Mouse (Mus musculus) MEL (cell line): Measurements from ENCODE around the gene Spred3. TPM values are rescaled to one million over a fixed set of nuclear protein-coding genes. Genes with fewer than 3 reads are reported as not detected.

Source experiments
- DNase-seq: peaks from one replicate; pipeline ENCODE4 v3.0.0; 2011; ENCODE audit warnings: low read depth, low spot score
- H3K27ac ChIP-seq: 2 replicates; pipeline ENCODE4 v1.5.1; 2012; ENCODE audit warnings: low read depth, mild to moderate bottlenecking, control low read depth, low read length, moderate library complexity; ENCODE audit not compliant: control insufficient read depth
- H3K27me3 ChIP-seq, 2 experiments: fragments of 150-350 bp in 1 of 2; sonication (generic) in 1 of 2; 2 replicates each; pipeline ENCODE4 v1.6.1; 2012; ENCODE audit warnings: low read length in 2 of 2, mild to moderate bottlenecking in 2 of 2, improper control_type of control experiment in 1 of 2, moderate library complexity in 1 of 2; ENCODE audit not compliant: insufficient read depth in 2 of 2, control insufficient read depth in 1 of 2
- H3K36me3 ChIP-seq, 2 experiments: 2 replicates each; pipeline ENCODE4 v1.6.1; 2012 to 2014; ENCODE audit warnings: low read length in 2 of 2, improper control_type of control experiment in 1 of 2, inconsistent platforms in 1 of 2, mild to moderate bottlenecking in 1 of 2; ENCODE audit not compliant: insufficient read depth in 2 of 2, control insufficient read depth in 1 of 2
- H3K4me1 ChIP-seq, 2 experiments: fragments of 150-350 bp in 1 of 2; sonication (generic) in 1 of 2; 2 replicates each; pipeline ENCODE4 v1.6.1; 2012; ENCODE audit warnings: low read length in 2 of 2, improper control_type of control experiment in 1 of 2, mild to moderate bottlenecking in 1 of 2; ENCODE audit not compliant: insufficient read depth in 2 of 2, control insufficient read depth in 1 of 2
- H3K4me3 ChIP-seq, 2 experiments: fragments of 150-350 bp in 1 of 2; sonication (generic) in 1 of 2; 2 replicates each; pipeline ENCODE4 v1.5.1; 2012; ENCODE audit warnings: low read depth in 2 of 2, low read length in 2 of 2, mild to moderate bottlenecking in 2 of 2, moderate library complexity in 2 of 2, control low read depth in 1 of 2, improper control_type of control experiment in 1 of 2; ENCODE audit not compliant: control insufficient read depth in 1 of 2, insufficient read depth in 1 of 2
- H3K79me2 ChIP-seq: 2 replicates; pipeline ENCODE4 v1.6.1; 2012; ENCODE audit warnings: mild to moderate bottlenecking, low read length, moderate library complexity; ENCODE audit not compliant: control insufficient read depth, poor library complexity, insufficient read depth
- H3K9ac ChIP-seq: 2 replicates; pipeline ENCODE4 v1.6.1; 2012; ENCODE audit warnings: low read depth, mild to moderate bottlenecking, control low read depth, low read length, moderate library complexity; ENCODE audit not compliant: control insufficient read depth, poor library complexity, severe bottlenecking
- H3K9me3 ChIP-seq: fragments of 150-350 bp; sonication (generic); replicated peaks from 2 replicates; pipeline ENCODE4 v1.6.1; 2012; ENCODE audit warnings: mild to moderate bottlenecking, low read length, improper control_type of control experiment, moderate library complexity; ENCODE audit not compliant: insufficient read depth
- CTCF ChIP-seq, 3 experiments: IDR thresholded peaks in 2 of 3; conservative IDR thresholded peaks in 1 of 3; 2 replicates each; pipeline ENCODE4 v1.5.1; 2011 to 2012; ENCODE audit warnings: low read length in 3 of 3, low read depth in 2 of 3, mild to moderate bottlenecking in 2 of 3, improper control_type of control experiment in 1 of 3, inconsistent platforms in 1 of 3, mixed read lengths in 1 of 3, moderate library complexity in 1 of 3; ENCODE audit not compliant: control insufficient read depth in 1 of 3, insufficient read depth in 1 of 3, poor library complexity in 1 of 3, severe bottlenecking in 1 of 3
- ELF1 ChIP-seq: IDR thresholded peaks from 2 replicates; pipeline ENCODE4 v1.6.1; 2014; ENCODE audit warnings: low read depth, mild to moderate bottlenecking, inconsistent platforms, low read length, improper control_type of control experiment, moderate library complexity
- EP300 ChIP-seq, 2 experiments: IDR thresholded peaks; 2 replicates each; pipeline ENCODE4 v1.6.1; 2011; ENCODE audit warnings: improper control_type of control experiment in 2 of 2, low read length in 2 of 2, low read depth in 1 of 2, mild to moderate bottlenecking in 1 of 2
- ETS1 ChIP-seq: IDR thresholded peaks from 2 replicates; pipeline ENCODE4 v1.6.1; 2012; ENCODE audit warnings: low read depth, mild to moderate bottlenecking, inconsistent platforms, low read length, improper control_type of control experiment, moderate library complexity
- HCFC1 ChIP-seq: IDR thresholded peaks from 2 replicates; pipeline ENCODE4 v1.6.1; 2012; ENCODE audit warnings: low read depth, mild to moderate bottlenecking, inconsistent platforms, low read length, improper control_type of control experiment, moderate library complexity
- MAFK ChIP-seq: IDR thresholded peaks from 2 replicates; pipeline ENCODE4 v1.6.1; 2011; ENCODE audit warnings: low read depth, mild to moderate bottlenecking, low read length, improper control_type of control experiment, borderline replicate concordance
- MAX ChIP-seq: IDR thresholded peaks from 2 replicates; pipeline ENCODE4 v1.6.1; 2011; ENCODE audit warnings: low read length, improper control_type of control experiment
- MAZ ChIP-seq: IDR thresholded peaks from 2 replicates; pipeline ENCODE4 v1.6.1; 2012; ENCODE audit warnings: low read depth, mild to moderate bottlenecking, inconsistent platforms, low read length, improper control_type of control experiment
- MEF2A ChIP-seq: IDR thresholded peaks from 2 replicates; pipeline ENCODE4 v1.6.1; 2014; ENCODE audit warnings: low read depth, mild to moderate bottlenecking, inconsistent platforms, low read length, improper control_type of control experiment; ENCODE audit not compliant: poor library complexity, insufficient replicate concordance, severe bottlenecking; ENCODE audit errors: extremely low read depth
- MXI1 ChIP-seq: IDR thresholded peaks from 2 replicates; pipeline ENCODE4 v1.6.1; 2011; ENCODE audit warnings: mild to moderate bottlenecking, low read depth, low read length, improper control_type of control experiment
- MYB ChIP-seq: IDR thresholded peaks from 2 replicates; pipeline ENCODE4 v1.6.1; 2011; ENCODE audit warnings: mild to moderate bottlenecking, low read depth, low read length, improper control_type of control experiment
- MYC ChIP-seq: IDR thresholded peaks from 2 replicates; pipeline ENCODE4 v1.6.1; 2011; ENCODE audit warnings: low read depth, mild to moderate bottlenecking, low read length, improper control_type of control experiment, moderate library complexity
- NELFE ChIP-seq: IDR thresholded peaks from 2 replicates; pipeline ENCODE4 v1.6.1; 2011; ENCODE audit warnings: low read depth, low read length, improper control_type of control experiment
- NRF1 ChIP-seq: IDR thresholded peaks from 2 replicates; pipeline ENCODE4 v1.6.1; 2014; ENCODE audit warnings: low read depth, mild to moderate bottlenecking, inconsistent platforms, low read length, improper control_type of control experiment, moderate library complexity; ENCODE audit not compliant: poor library complexity, insufficient read depth, severe bottlenecking
- POLR2A ChIP-seq, 2 experiments: IDR thresholded peaks; 2 replicates each; pipeline ENCODE4 v1.6.1; 2011 to 2012; ENCODE audit warnings: low read length in 2 of 2, mild to moderate bottlenecking in 2 of 2, control low read depth in 1 of 2, improper control_type of control experiment in 1 of 2, low read depth in 1 of 2, moderate library complexity in 1 of 2; ENCODE audit not compliant: control insufficient read depth in 1 of 2, insufficient read depth in 1 of 2, poor library complexity in 1 of 2
- POLR2AphosphoS2 ChIP-seq: IDR thresholded peaks from 2 replicates; pipeline ENCODE4 v1.6.1; 2011; ENCODE audit warnings: low read length, improper control_type of control experiment
- SIN3A ChIP-seq: IDR thresholded peaks from 2 replicates; pipeline ENCODE4 v1.6.1; 2012; ENCODE audit warnings: low read length, improper control_type of control experiment, inconsistent platforms
- TBP ChIP-seq: IDR thresholded peaks from 2 replicates; pipeline ENCODE4 v1.8.0; 2011; ENCODE audit warnings: low read depth, low read length, improper control_type of control experiment
- TCF12 ChIP-seq: IDR thresholded peaks from 2 replicates; pipeline ENCODE4 v1.6.1; 2014; ENCODE audit warnings: low read depth, mild to moderate bottlenecking, inconsistent platforms, low read length, improper control_type of control experiment, moderate library complexity
- UBTF ChIP-seq: IDR thresholded peaks from 2 replicates; pipeline ENCODE4 v1.6.1; 2012; ENCODE audit warnings: low read depth, mild to moderate bottlenecking, inconsistent platforms, low read length, improper control_type of control experiment, moderate library complexity, borderline replicate concordance; ENCODE audit not compliant: insufficient read depth
- USF1 ChIP-seq: IDR thresholded peaks from 2 replicates; pipeline ENCODE4 v1.6.1; 2014; ENCODE audit warnings: low read depth, mild to moderate bottlenecking, inconsistent platforms, low read length, improper control_type of control experiment, moderate library complexity
- ZKSCAN1 ChIP-seq: IDR thresholded peaks from 2 replicates; pipeline ENCODE4 v1.6.1; 2012; ENCODE audit warnings: low read depth, mild to moderate bottlenecking, inconsistent platforms, low read length, improper control_type of control experiment, moderate library complexity
- ZMIZ1 ChIP-seq: IDR thresholded peaks from 2 replicates; pipeline ENCODE4 v1.6.1; 2012; ENCODE audit warnings: low read depth, mild to moderate bottlenecking, inconsistent platforms, low read length, improper control_type of control experiment, moderate library complexity
- polyA plus RNA-seq, 2 experiments: library from polyadenylated mRNA; stranded (reverse) in 1 of 2; unstranded in 1 of 2; fragments of >175 nt in 1 of 2; fragments of >200 nt in 1 of 2; gene quantifications; 2 replicates each; pipeline versions ENCODE4 v1.2.1 to v1.2.4; 2012; ENCODE audit warnings: low replicate concordance in 2 of 2, low read depth in 1 of 2; ENCODE audit not compliant: insufficient read length in 2 of 2, insufficient read depth in 1 of 2, missing spikeins in 1 of 2
- total RNA-seq: library from RNA; depleted of rRNA; stranded (reverse); fragments of 300-350 nt; gene quantifications from 2 replicates; pipeline ENCODE4 v1.2.3, GENCODE M21; 2012

The Spred3 gene
- total and polyA plus RNA-seq, 3 experiments = 0.42 to 3.9 TPM; not detected in 1

GRCm38 (mm10) chr7:29180077-29180853 is 10.1 kb upstream of the Spred3 start, which contains the start of gene Psmd8:
Gene Psmd8, minus strand, starts transcription at chr7:29180701.
- H3K4me3 ChIP-seq = peak within 1 kb of the TSS; percentile 90 to 97
- TF ChIP-seq MYB (peak; percentile 70), POLR2AphosphoS2 (peak; percentile 91), SIN3A (peak; percentile 73), NRF1 (peak; percentile 18; the same call in 1 of the 2 replicates), ZKSCAN1 (no peak), MAZ (no peak; the same call in 1 of the 2 replicates), ZMIZ1 (peak; percentile 61; the same call in 1 of the 2 replicates), UBTF (peak; percentile 3; the same call in 1 of the 2 replicates), MXI1 (peak; percentile 81), MAFK (no peak), USF1 (no peak), EP300 (IDR thresholded peaks at IDR 0.05; ENCODE audit: low read depth in 1 of 2, low read length in 2 of 2) (peak in 1 of 2 experiments; percentile 42; a peak in 2 of 4 replicates), TBP (peak; percentile 67; the same call in 1 of the 2 replicates), ETS1 (no peak), CTCF (IDR thresholded peaks at IDR 0.05 in 2 of 3, conservative IDR thresholded peaks at IDR 0.05 in 1 of 3; ENCODE audit: control insufficient read depth in 1 of 3, insufficient read depth in 1 of 3, low read depth in 2 of 3, low read length in 3 of 3, poor library complexity in 1 of 3, severe bottlenecking in 1 of 3) (0 out of 6 replicates have a peak, but pooled peaks of 1 of the 3 experiments have one; percentile 11), MEF2A (peak; percentile 57; the same call in 1 of the 2 replicates), MYC (0 out of 2 replicates have a peak, but pooled peaks have one; percentile 48), HCFC1 (peak; percentile 87), ELF1 (peak; percentile 80), TCF12 (peak; percentile 56), NELFE (peak; percentile 94), POLR2A (IDR thresholded peaks at IDR 0.05; ENCODE audit: control insufficient read depth in 1 of 2, insufficient read depth in 1 of 2, low read depth in 1 of 2, low read length in 2 of 2, poor library complexity in 1 of 2) (peak; percentile 92 to 93), MAX (peak; percentile 79)
- peaks cover 0 to 6% of the 10 kb centered on the region in 2 experiments for H3K36me3 ChIP-seq
- peak within 1 kb of the TSS; percentile 23 for H3K27ac ChIP-seq
- DNase-seq = peak; percentile 98
- no peaks in the 10 kb centered on the region for H3K27me3 ChIP-seq
- peaks cover 0 to 15% of the 10 kb centered on the region in 2 experiments; a peak in 3 of 4 replicates for H3K4me1 ChIP-seq
- H3K79me2 ChIP-seq = peaks cover 23% of the 10 kb centered on the region
- peak within 1 kb of the TSS; percentile 82 for H3K9ac ChIP-seq
- H3K9me3 ChIP-seq = no peaks in the 10 kb centered on the region
